Mouse (Mus musculus) ES-E14 (cell line): Measurements from ENCODE around the gene Fadd. TPM values are rescaled to one million over a fixed set of nuclear protein-coding genes. Genes with fewer than 3 reads are reported as not detected.

Experiments
- DNase-seq: peaks from one replicate; pipeline ENCODE4 v3.0.0-alpha.2; 2013; ENCODE audit warnings: low read depth, low spot score
- H3K27ac ChIP-seq: 2 replicates; pipeline ENCODE4 v1.5.1; 2012; ENCODE audit warnings: low read depth, mild to moderate bottlenecking, low read length, moderate library complexity, mixed read lengths; ENCODE audit not compliant: poor library complexity, insufficient read depth, severe bottlenecking
- H3K36me3 ChIP-seq: 2 replicates; pipeline ENCODE4 v1.6.1; 2012; ENCODE audit warnings: mild to moderate bottlenecking, low read length, moderate library complexity, mixed read lengths; ENCODE audit not compliant: control insufficient read depth, poor library complexity, insufficient read depth, severe bottlenecking
- H3K4me1 ChIP-seq, 2 experiments: fragments of 150-350 bp in 1 of 2; sonication (generic) in 1 of 2; 2 replicates each; pipeline ENCODE4 v1.6.1; 2012; ENCODE audit warnings: low read length in 2 of 2, mild to moderate bottlenecking in 1 of 2, mixed read lengths in 1 of 2; ENCODE audit not compliant: control insufficient read depth in 2 of 2, insufficient read depth in 2 of 2, poor library complexity in 1 of 2
- H3K4me3 ChIP-seq, 2 experiments: fragments of 150-350 bp in 1 of 2; sonication (generic) in 1 of 2; 2 replicates each; pipeline ENCODE4 v1.5.1; 2012; ENCODE audit warnings: low read length in 2 of 2, low read depth in 1 of 2, mild to moderate bottlenecking in 1 of 2, mixed read lengths in 1 of 2; ENCODE audit not compliant: insufficient read depth in 1 of 2, poor library complexity in 1 of 2, severe bottlenecking in 1 of 2
- H3K9ac ChIP-seq: 2 replicates; pipeline ENCODE4 v1.6.1; 2012; ENCODE audit warnings: low read depth, mild to moderate bottlenecking, low read length, mixed read lengths; ENCODE audit not compliant: poor library complexity, insufficient read depth, severe bottlenecking
- H3K9me3 ChIP-seq: fragments of 150-350 bp; sonication (generic); 2 replicates; pipeline ENCODE4 v1.6.1; 2012; ENCODE audit warnings: low read depth, mild to moderate bottlenecking, low read length; ENCODE audit not compliant: control insufficient read depth, insufficient read depth
- CHD2 ChIP-seq: IDR thresholded peaks from 2 replicates; pipeline ENCODE4 v1.6.1; 2014; ENCODE audit warnings: mild to moderate bottlenecking, low read depth, low read length, inconsistent platforms
- HCFC1 ChIP-seq: IDR thresholded peaks from 2 replicates; pipeline ENCODE4 v1.6.1; 2012; ENCODE audit warnings: low read length, inconsistent platforms, borderline replicate concordance; ENCODE audit not compliant: insufficient read depth
- MAFK ChIP-seq: IDR thresholded peaks from 2 replicates; pipeline ENCODE4 v1.6.1; 2014; ENCODE audit warnings: mild to moderate bottlenecking, low read depth, low read length, inconsistent platforms; ENCODE audit not compliant: insufficient read depth
- ZC3H11A ChIP-seq: IDR thresholded peaks from 2 replicates; pipeline ENCODE4 v1.6.1; 2012; ENCODE audit warnings: low read depth, mild to moderate bottlenecking, inconsistent platforms, low read length, borderline replicate concordance
- ZNF384 ChIP-seq: IDR thresholded peaks from 2 replicates; pipeline ENCODE4 v1.6.1; 2012; ENCODE audit warnings: low read depth, low read length, inconsistent platforms
- in situ Hi-C, 2 experiments: fragments of 600-800 bp; cut with MboI; formaldehyde crosslinking; loops; one replicate each; pipeline ENCODE4 v1.15.1; 2025; ENCODE audit warnings: low sequenced_read_pairs in 2 of 2, inconsistent platforms in 1 of 2; ENCODE audit not compliant: unreplicated experiment in 2 of 2
- total RNA-seq: library from RNA; depleted of rRNA; stranded (reverse); fragments of 300-350 nt; gene quantifications from 2 replicates; pipeline ENCODE4 v1.2.3, GENCODE M21; 2012

The Fadd gene
- total RNA-seq, 1 experiment = 2.9 TPM

DNA sequence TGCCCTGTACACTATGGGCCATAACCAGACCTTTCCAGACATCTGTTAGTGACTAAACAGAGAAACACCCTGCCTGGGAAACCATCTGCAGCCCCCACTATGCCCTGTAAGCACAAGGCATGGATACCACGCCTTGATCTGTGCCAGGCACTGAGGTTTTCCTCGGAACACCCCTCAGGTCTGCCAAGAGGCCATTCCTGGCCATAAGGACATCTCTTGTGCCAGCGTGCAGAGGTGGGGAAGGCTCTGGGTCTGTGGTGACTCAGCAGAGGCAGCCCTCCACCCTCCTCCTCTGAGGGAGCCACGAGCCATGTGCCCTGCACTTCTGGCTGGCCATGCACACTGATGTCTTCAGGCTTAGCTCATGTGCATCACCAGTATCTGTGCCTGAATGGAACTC is 30.6 kb upstream of the Fadd start:
- in situ Hi-C loops = no loop called here
- Histone ChIP-seq H3K9me3 (no peaks in the 10 kb centered on the region), H3K36me3 (no peaks in the 10 kb centered on the region), H3K4me1 (no peaks in the 10 kb centered on the region), H3K9ac (no peak overlapping the region), H3K27ac (no peak overlapping the region), H3K4me3 (no peak overlapping the region)
- TF ChIP-seq CHD2 (no peak), MAFK (no peak), HCFC1 (no peak), ZC3H11A (no peak), ZNF384 (no peak)
- DNase-seq = no peak

DNA sequence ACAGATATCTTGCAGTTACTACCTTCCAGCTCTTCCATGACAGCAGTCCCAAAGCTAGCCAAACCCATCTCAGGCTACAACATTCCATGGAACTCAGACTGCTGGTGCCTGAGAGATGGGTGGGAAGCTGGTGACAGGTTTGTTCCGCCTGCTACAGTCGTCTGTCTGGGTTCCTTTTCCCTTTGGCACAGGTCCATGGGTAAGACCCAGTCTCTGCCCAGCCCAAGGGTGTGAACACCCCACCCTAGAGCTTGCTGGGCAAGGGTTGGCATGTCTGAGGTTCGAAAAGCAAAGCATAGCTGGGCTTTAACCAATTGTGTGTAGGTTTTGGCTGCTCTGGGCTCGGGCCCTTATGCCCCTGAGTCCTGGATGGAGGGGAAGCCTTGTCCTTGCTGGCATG is 30.1 kb upstream of the Fadd start:
- Histone ChIP-seq H3K4me1 (no peaks in the 10 kb centered on the region), H3K9ac (no peak overlapping the region), H3K9me3 (no peaks in the 10 kb centered on the region), H3K27ac (no peak overlapping the region), H3K4me3 (no peak overlapping the region), H3K36me3 (no peaks in the 10 kb centered on the region)
- TF ChIP-seq MAFK = no peak
- TF ChIP-seq ZNF384 = no peak
- TF ChIP-seq HCFC1 = no peak
- no peak for TF ChIP-seq CHD2
- no peak for TF ChIP-seq ZC3H11A
- no peak for DNase-seq
- in situ Hi-C loops = no loop called here

DNA sequence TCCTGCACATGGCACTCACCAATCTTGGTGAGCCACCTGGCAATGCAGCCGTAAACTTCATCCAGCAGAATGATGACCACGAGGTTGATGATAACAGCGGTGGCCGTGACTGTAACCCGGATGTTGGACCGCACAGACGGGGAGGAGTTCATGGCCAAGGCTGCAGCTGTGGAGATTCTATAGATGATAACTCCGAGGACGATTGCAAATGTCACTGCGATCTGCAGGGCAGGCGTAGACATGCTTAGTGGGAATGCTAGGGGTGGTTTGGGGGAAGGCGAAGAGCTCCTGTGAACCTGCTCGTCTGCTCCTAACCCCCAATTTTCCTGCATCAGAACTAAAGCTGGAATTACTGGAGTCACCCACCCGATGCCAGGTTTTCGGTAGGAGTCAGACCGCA is 29.3 kb upstream of the Fadd start:
- no peaks in the 10 kb centered on the region for H3K9me3 ChIP-seq
- H3K9ac ChIP-seq = no peak overlapping the region
- H3K4me1 ChIP-seq = no peaks in the 10 kb centered on the region
- H3K36me3 ChIP-seq = no peaks in the 10 kb centered on the region
- in situ Hi-C loops = no loop called here
- TF ChIP-seq ZNF384 (no peak), CHD2 (no peak), MAFK (no peak), ZC3H11A (no peak), HCFC1 (no peak)
- H3K27ac ChIP-seq = no peak overlapping the region
- no peak for DNase-seq
- no peak overlapping the region for H3K4me3 ChIP-seq

DNA sequence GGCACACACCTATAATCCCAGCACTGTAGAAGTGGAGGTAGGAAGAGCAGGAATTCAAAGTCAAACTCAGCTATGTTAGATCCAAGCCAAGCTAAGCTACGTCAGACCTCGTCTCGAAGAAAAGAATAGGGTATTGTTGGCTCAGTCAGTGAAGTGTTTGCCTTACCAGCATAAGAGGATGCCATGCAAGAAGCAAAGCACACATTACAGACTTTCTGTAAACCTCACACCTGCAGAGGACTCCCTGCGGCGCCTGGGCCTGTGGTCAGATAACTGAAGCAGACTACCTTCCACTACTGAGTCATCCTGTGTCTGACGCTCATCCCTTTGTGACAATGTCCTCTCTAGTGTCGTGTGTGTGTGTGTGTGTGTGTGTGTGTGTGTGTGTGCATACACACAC is 27.3 kb upstream of the Fadd start:
- no peak for TF ChIP-seq HCFC1
- no peak for TF ChIP-seq CHD2
- TF ChIP-seq MAFK = no peak
- TF ChIP-seq ZNF384 = no peak
- no peak for TF ChIP-seq ZC3H11A
- Histone ChIP-seq H3K9ac (no peak overlapping the region), H3K4me3 (no peak overlapping the region), H3K27ac (no peak overlapping the region), H3K4me1 (no peaks in the 10 kb centered on the region), H3K36me3 (no peaks in the 10 kb centered on the region), H3K9me3 (no peaks in the 10 kb centered on the region)
- DNase-seq = no peak
- in situ Hi-C loops = no loop called here

DNA sequence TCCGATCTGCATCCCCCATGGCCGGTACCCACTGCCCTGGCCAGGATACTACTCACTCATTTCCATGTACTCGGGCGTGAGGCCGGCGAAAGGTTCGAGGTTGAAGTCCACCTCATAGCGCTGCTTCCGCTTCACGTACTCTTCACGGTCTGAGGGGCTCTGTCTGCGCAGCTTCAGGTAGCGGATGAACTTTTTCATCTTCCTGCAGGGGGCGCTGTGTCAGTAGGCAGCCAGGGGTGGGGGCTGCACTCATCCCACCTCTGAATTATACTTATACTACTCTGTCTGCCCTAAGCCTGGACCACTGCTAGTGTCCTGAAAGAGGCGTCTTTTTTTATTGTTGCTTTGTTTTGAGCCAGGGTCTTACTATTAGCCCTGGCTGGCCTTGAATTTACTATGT is 25.6 kb upstream of the Fadd start:
- Histone ChIP-seq H3K9me3 (no peaks in the 10 kb centered on the region), H3K4me3 (no peak overlapping the region), H3K27ac (no peak overlapping the region), H3K36me3 (no peaks in the 10 kb centered on the region), H3K4me1 (no peaks in the 10 kb centered on the region), H3K9ac (no peak overlapping the region)
- in situ Hi-C loops = no loop called here
- TF ChIP-seq HCFC1 (no peak), CHD2 (no peak), MAFK (no peak), ZC3H11A (no peak), ZNF384 (no peak)
- DNase-seq = no peak
